Mouse (Mus musculus) heart, postnatal 0 days (tissue): ENCODE results near the gene Itpr2. TPM values are rescaled to one million over a fixed set of nuclear protein-coding genes. Genes with fewer than 3 reads are reported as not detected.

Experiments used
- ATAC-seq: fragments of 200-750 bp; cut with Nextera tagmentation; 2 replicates; pipeline ENCODE4 v1.8.0; 2017; ENCODE audit warnings: low read depth, moderate number of reproducible peaks, moderate library complexity; ENCODE audit not compliant: insufficient read depth
- DNase-seq: peaks from one replicate; pipeline ENCODE4 v3.0.0-alpha.2; 2016; ENCODE audit warnings: low spot score
- H3K27ac ChIP-seq: fragments of 300-500 bp; sonication (generic); 2 replicates; pipeline ENCODE4 v1.5.1; 2014; ENCODE audit warnings: low read depth, mild to moderate bottlenecking
- H3K27me3 ChIP-seq: fragments of 300-500 bp; sonication (generic); 2 replicates; pipeline ENCODE4 v1.6.1; 2014; ENCODE audit warnings: low read length, mixed read lengths; ENCODE audit not compliant: control insufficient read depth, insufficient read depth
- H3K36me3 ChIP-seq: fragments of 300-500 bp; sonication (generic); replicated peaks from 2 replicates; pipeline ENCODE4 v1.6.1; 2014; ENCODE audit warnings: low read length, mixed read lengths; ENCODE audit not compliant: control insufficient read depth, insufficient read depth
- H3K4me1 ChIP-seq: fragments of 300-500 bp; sonication (generic); 2 replicates; pipeline ENCODE4 v1.6.1; 2014; ENCODE audit warnings: antibody characterized with exemption; ENCODE audit not compliant: control insufficient read depth, insufficient read depth
- H3K4me2 ChIP-seq: fragments of 300-500 bp; sonication (generic); 2 replicates; pipeline ENCODE4 v1.6.1; 2014; ENCODE audit warnings: low read depth, mild to moderate bottlenecking, low read length, moderate library complexity
- H3K4me3 ChIP-seq: fragments of 300-500 bp; sonication (generic); 2 replicates; pipeline ENCODE4 v1.5.1; 2014; ENCODE audit warnings: low read depth, low read length
- H3K9ac ChIP-seq: fragments of 300-500 bp; sonication (generic); replicated peaks from 2 replicates; pipeline ENCODE4 v1.6.1; 2014; ENCODE audit warnings: low read depth, low read length, mixed read lengths
- H3K9me3 ChIP-seq: fragments of 300-500 bp; sonication (generic); replicated peaks from 2 replicates; pipeline ENCODE4 v1.6.1; 2016; ENCODE audit warnings: low read length; ENCODE audit not compliant: control insufficient read depth
- CTCF ChIP-seq: IDR thresholded peaks from 2 replicates; pipeline ENCODE4 v1.5.1; 2016; ENCODE audit warnings: antibody characterized with exemption, control low read depth, low read depth
- EP300 ChIP-seq: IDR thresholded peaks from 2 replicates; pipeline ENCODE4 v1.6.1; 2016; ENCODE audit warnings: antibody characterized with exemption, low read depth
- WGBS: fragments of 180-500 bp; shearing (Covaris S2); extraction: QIAGEN DNeasy Blood & Tissue Kit; methylation state at CpG from one replicate; pipeline ENCODE4 v1.1.7; 2014; 5-methylcytosine and 5-hydroxymethylcytosine counted together
- polyA plus RNA-seq: library from polyadenylated mRNA; unstranded; fragments of >200 nt; fragmentation: Nextera tagmentation; extraction: Ambion mirVana; gene quantifications from 2 replicates; pipeline ENCODE4 v1.2.1, GENCODE M21; 2015
- total RNA-seq: library from RNA; depleted of rRNA; stranded (reverse); fragments of >200 nt; gene quantifications from 2 replicates; pipeline ENCODE4 v1.2.3, GENCODE M21; 2014; ENCODE audit warnings: low replicate concordance

Gene Itpr2
- total and polyA plus RNA-seq, 2 experiments from 2014 or later: 26.5 to 59.5 TPM

GRCm38 (mm10) chr6:146241336-146241735 lies 260.7 kb downstream of the Itpr2 start:
- TF ChIP-seq EP300: no peak
- no peak for TF ChIP-seq CTCF
- H3K4me3 ChIP-seq: no peak overlapping the region
- no peak for ATAC-seq
- no peak overlapping the region for H3K27ac ChIP-seq
- no peaks in the 10 kb centered on the region for H3K27me3 ChIP-seq
- DNase-seq: no peak
- H3K4me1 ChIP-seq: no peaks in the 10 kb centered on the region
- no peak overlapping the region for H3K9ac ChIP-seq
- H3K9me3 ChIP-seq: peaks cover 5% of the 10 kb centered on the region; the same call in 1 of the 2 replicates
- WGBS: 91% methylated on average over 3 of the region's 3 CpGs
- H3K4me2 ChIP-seq: no peak overlapping the region
- peaks cover 57% of the 10 kb centered on the region for H3K36me3 ChIP-seq

GRCm38 (mm10) chr6:146235165-146235564 lies 266.9 kb downstream of the Itpr2 start:
- H3K27me3 ChIP-seq: no peaks in the 10 kb centered on the region
- ATAC-seq: no peak
- no peak for DNase-seq
- no peak overlapping the region for H3K4me2 ChIP-seq
- no peak overlapping the region for H3K4me3 ChIP-seq
- H3K9ac ChIP-seq: no peak overlapping the region
- H3K36me3 ChIP-seq: peaks cover 73% of the 10 kb centered on the region
- no peak for TF ChIP-seq CTCF
- no peak for TF ChIP-seq EP300
- 75% methylated on average over 3 of the region's 3 CpGs for WGBS
- H3K4me1 ChIP-seq: no peaks in the 10 kb centered on the region
- no peak overlapping the region for H3K27ac ChIP-seq
- H3K9me3 ChIP-seq: no peaks in the 10 kb centered on the region

DNA sequence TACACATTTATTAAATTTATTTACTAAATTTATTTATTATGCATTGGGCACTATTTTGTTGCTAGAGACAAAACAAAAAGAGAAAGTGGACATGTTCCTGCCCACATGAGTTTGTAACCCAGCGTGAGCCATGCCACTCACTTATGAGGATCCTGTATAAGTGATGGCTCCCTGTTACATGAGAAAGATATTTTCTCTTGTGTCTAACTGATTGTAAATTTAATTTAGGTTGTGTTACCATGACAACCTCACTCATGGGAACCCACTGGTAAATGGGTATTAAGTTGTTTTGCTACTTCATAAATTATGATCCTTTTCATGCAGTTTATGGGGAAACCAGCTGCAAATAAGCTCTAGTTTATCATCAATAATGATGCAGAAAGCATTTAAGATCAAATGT lies 267.6 kb downstream of the Itpr2 start:
- no peaks in the 10 kb centered on the region for H3K9me3 ChIP-seq
- TF ChIP-seq CTCF (no peak), EP300 (no peak)
- H3K4me2 ChIP-seq: no peak overlapping the region
- H3K27ac ChIP-seq: no peak overlapping the region
- H3K4me1 ChIP-seq: no peaks in the 10 kb centered on the region
- H3K36me3 ChIP-seq: peaks cover 69% of the 10 kb centered on the region
- no peaks in the 10 kb centered on the region for H3K27me3 ChIP-seq
- WGBS: 95% methylated on average over 1 of the region's 1 CpGs
- no peak overlapping the region for H3K9ac ChIP-seq
- no peak overlapping the region for H3K4me3 ChIP-seq
- no peak for ATAC-seq
- DNase-seq: no peak

GRCm38 (mm10) chr6:146230903-146231302 lies 271.1 kb downstream of the Itpr2 start:
- ATAC-seq: no peak

DNA sequence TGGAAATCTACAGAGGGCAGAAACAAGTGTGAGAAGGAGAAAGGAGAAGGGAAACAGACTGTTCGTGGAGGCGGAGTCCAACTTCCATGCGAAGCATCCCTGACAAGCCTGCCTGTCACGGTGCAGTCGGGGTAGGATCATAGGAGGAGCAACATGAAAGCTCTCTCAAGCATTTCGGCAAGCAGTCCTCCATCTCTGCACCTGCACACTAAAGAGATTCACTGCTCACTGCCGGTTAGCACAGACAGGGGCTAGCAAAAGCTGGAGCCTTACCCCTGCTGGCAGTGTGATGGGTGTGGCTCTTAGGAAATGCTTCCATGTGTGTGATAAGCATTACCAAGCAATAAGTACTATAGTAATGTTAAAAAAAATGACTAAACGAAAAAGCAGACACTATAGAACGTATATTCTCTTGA lies 271.6 kb downstream of the Itpr2 start:
- no peak for TF ChIP-seq CTCF
- no peak for TF ChIP-seq EP300
- WGBS: 56% methylated on average over 9 of the region's 9 CpGs
- no peaks in the 10 kb centered on the region for H3K4me1 ChIP-seq
- no peak overlapping the region for H3K4me2 ChIP-seq
- ATAC-seq (no peak), DNase-seq (no peak)
- H3K27me3 ChIP-seq: no peaks in the 10 kb centered on the region
- H3K9ac ChIP-seq: no peak overlapping the region
- no peaks in the 10 kb centered on the region for H3K9me3 ChIP-seq
- H3K27ac ChIP-seq: no peak overlapping the region
- no peak overlapping the region for H3K4me3 ChIP-seq
- H3K36me3 ChIP-seq: peaks cover 64% of the 10 kb centered on the region

More at GRCm38 (mm10) chr6:146230903-146231302, 271.1 kb downstream of the Itpr2 start:
- no peak overlapping the region for H3K4me2 ChIP-seq
- no peak overlapping the region for H3K27ac ChIP-seq
- no peaks in the 10 kb centered on the region for H3K9me3 ChIP-seq
- H3K4me3 ChIP-seq: no peak overlapping the region
- H3K27me3 ChIP-seq: no peaks in the 10 kb centered on the region
- no peaks in the 10 kb centered on the region for H3K4me1 ChIP-seq
- DNase-seq: no peak
- H3K36me3 ChIP-seq: peaks cover 69% of the 10 kb centered on the region
- 91% methylated on average over 6 of the region's 6 CpGs for WGBS
- TF ChIP-seq EP300: no peak
- no peak for TF ChIP-seq CTCF
- H3K9ac ChIP-seq: no peak overlapping the region

- WGBS: 70% methylated on average over 2 of the region's 2 CpGs
- H3K36me3 ChIP-seq: peaks cover 60% of the 10 kb centered on the region
- H3K27ac ChIP-seq: no peak overlapping the region
- no peaks in the 10 kb centered on the region for H3K9me3 ChIP-seq
- DNase-seq (no peak), ATAC-seq (no peak)
- no peak for TF ChIP-seq CTCF
- TF ChIP-seq EP300: no peak
- no peaks in the 10 kb centered on the region for H3K27me3 ChIP-seq
- H3K4me3 ChIP-seq: no peak overlapping the region
- H3K4me1 ChIP-seq: no peaks in the 10 kb centered on the region
- H3K4me2 ChIP-seq: no peak overlapping the region
- H3K9ac ChIP-seq: no peak overlapping the region
Observed at GRCm38 (mm10) chr6:146229967-146230366, 272.1 kb downstream of the Itpr2 start.
